Mouse (Mus musculus): ENCODE results near the gene Nkd1.

DNA sequence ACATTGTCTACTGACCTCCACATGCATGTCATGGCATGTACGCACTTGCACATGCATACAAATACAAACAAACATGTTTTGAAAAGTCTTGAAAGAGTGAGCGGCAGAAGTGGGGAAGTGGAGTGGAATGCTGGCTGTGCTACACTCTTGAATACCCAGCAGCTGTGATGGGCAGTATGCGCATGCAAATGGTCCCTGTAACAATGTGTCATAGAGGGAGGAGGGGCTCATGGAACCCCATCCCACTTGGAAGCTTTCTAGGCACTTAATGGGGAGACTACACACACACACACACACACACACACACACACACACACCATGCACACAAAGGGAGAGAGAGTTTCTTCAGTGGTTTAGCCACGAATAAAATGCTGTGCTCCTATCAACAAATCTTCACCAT lies 39.9 kb upstream of the Nkd1 start:
- TF ChIP-seq POLR2A (IDR thresholded peaks at IDR 0.05; ENCODE audit: borderline replicate concordance, insufficient read depth, low read length) (no peak), CTCF (IDR thresholded peaks at IDR 0.05; ENCODE audit: borderline replicate concordance, insufficient read depth, low read depth, low read length) (no peak)
